In genomic region chr3:108164807-108165206, GRCm38 (mm10) we compare ENCODE assay signal across 8 mouse cellular contexts. TPM values are rescaled to one million over a fixed set of nuclear protein-coding genes. Genes with fewer than 3 reads are reported as not detected.
A peak's percentile ranks its signal among the peaks of the same experiment; 100 is the strongest.
DNase-seq lines count a peak whose midpoint lies in the region; ATAC-seq lines count a peak whose summit lies in the region.

No protein-coding gene starts in this region.

- DNase-seq in T-cell, adult 2 months (ENCODE audit: low spot score), result peak; percentile 73
- DNase-seq in cerebellum, postnatal 36 days, result peak; percentile 82 to 88
- peak; percentile 90 for DNase-seq in gastrocnemius, adult 18-20 months (ENCODE audit: low spot score)
- DNase-seq in layer of hippocampus, postnatal 36 days, result peak; percentile 84 to 86
- peak; percentile 76 to 85 for DNase-seq in lung, postnatal 4 days
- peak; percentile 74 for DNase-seq in right cerebral cortex, postnatal 14 days
- peak; percentile 69 to 81 for DNase-seq in urinary bladder, postnatal 4 days (ENCODE audit: low spot score in 2 of 2)

- H3K9me3 ChIP-seq in hindbrain, embryonic 15.5 days, result no peaks in the 10 kb centered on the region

- ATAC-seq in hindbrain, embryonic 15.5 days (ENCODE audit: low FRiP score, low read depth), result peak; percentile 74

- H3K27me3 ChIP-seq in hindbrain, embryonic 15.5 days, result no peaks in the 10 kb centered on the region

- H3K9ac ChIP-seq in hindbrain, embryonic 15.5 days, result peak overlapping the region; percentile 28; the same call in 1 of the 2 replicates

- peak overlapping the region; percentile 23; the same call in 1 of the 2 replicates for H3K27ac ChIP-seq in hindbrain, embryonic 15.5 days (replicated peaks)

- H3K4me2 ChIP-seq in hindbrain, embryonic 15.5 days, result peak overlapping the region; percentile 52

- peak overlapping the region; percentile 20; the same call in 1 of the 2 replicates for H3K4me3 ChIP-seq in hindbrain, embryonic 15.5 days

- peaks cover 31% of the 10 kb centered on the region for H3K4me1 ChIP-seq in hindbrain, embryonic 15.5 days (replicated peaks)

- 10% methylated on average over 9 of the region's 9 CpGs for WGBS in hindbrain, embryonic 15.5 days

- no peaks in the 10 kb centered on the region for H3K36me3 ChIP-seq in hindbrain, embryonic 15.5 days

RNA-seq across cellular contexts. Expression of gene Gpr61, which starts 10.1 kb away (rescaled TPM):
- total RNA-seq in gastrocnemius, adult 18-20 months (2021), result not detected
- polyA plus RNA-seq in hindbrain, embryonic 15.5 days (2015; fragmentation: Nextera tagmentation; extraction: Ambion mirVana), result 6.1 and 6.4 TPM in 2 replicates
- 10 to 100 TPM; 15.6 to 15.9 TPM for total RNA-seq in layer of hippocampus, postnatal 36 days (2021)

RNA-seq across cellular contexts. Expression of gene Gnai3, which starts 18.9 kb away (rescaled TPM):
- 10 to 100 TPM; 10.2 to 14.7 TPM for total RNA-seq in gastrocnemius, adult 18-20 months (2021)
- polyA plus RNA-seq in hindbrain, embryonic 15.5 days (2015; fragmentation: Nextera tagmentation; extraction: Ambion mirVana), result 120 and 122 TPM in 2 replicates
- 10 to 100 TPM; 32.4 to 32.9 TPM for total RNA-seq in layer of hippocampus, postnatal 36 days (2021)

RNA-seq across cellular contexts. Expression of gene Amigo1, which starts 21.3 kb away (rescaled TPM):
- total RNA-seq in gastrocnemius, adult 18-20 months (2021), result 10 to 100 TPM; 23.9 to 26.3 TPM
- 13.3 and 16.6 TPM in 2 replicates for polyA plus RNA-seq in hindbrain, embryonic 15.5 days (2015; fragmentation: Nextera tagmentation; extraction: Ambion mirVana)
- 10 to 100 TPM; 65.0 to 69.0 TPM for total RNA-seq in layer of hippocampus, postnatal 36 days (2021)

RNA-seq across cellular contexts. Expression of gene Cyb561d1, which starts 36.2 kb away (rescaled TPM):
- total RNA-seq in gastrocnemius, adult 18-20 months (2021), result 1 to 10 TPM; 3.0 to 3.2 TPM
- 3.4 and 3.5 TPM in 2 replicates for polyA plus RNA-seq in hindbrain, embryonic 15.5 days (2015; fragmentation: Nextera tagmentation; extraction: Ambion mirVana)
- total RNA-seq in layer of hippocampus, postnatal 36 days (2021), result 10 to 100 TPM; 16.4 to 16.5 TPM

RNA-seq across cellular contexts. Expression of gene Atxn7l2, which starts 45.9 kb away (rescaled TPM):
- 1 to 10 TPM; 5.9 to 6.2 TPM for total RNA-seq in gastrocnemius, adult 18-20 months (2021)
- polyA plus RNA-seq in hindbrain, embryonic 15.5 days (2015; fragmentation: Nextera tagmentation; extraction: Ambion mirVana), result 20.3 and 24.3 TPM in 2 replicates
- 10 to 100 TPM; 25.7 to 28.9 TPM for total RNA-seq in layer of hippocampus, postnatal 36 days (2021)

Comparison
In these comparisons a context has a peak if more than half of its experiments do, and no peak if none do; other contexts are left out.
1. Peak in every context shown above with its lines: DNase-seq, ATAC-seq, H3K4me3 ChIP-seq and H3K27ac ChIP-seq.
2. RNA of gene Gpr61, which starts 10.1 kb away (total RNA-seq): 15.6 to 15.9 TPM in layer of hippocampus, postnatal 36 days; not detected in gastrocnemius, adult 18-20 months; every median in the first group is over 10 times any median in the second.